Mouse (Mus musculus) liver, adult 2 months (tissue): ENCODE measurements at regions not wholly inside any gene's neighbourhood (a gene's known extent, or its start where the extent isn't known, plus 50 kb on each side); places are given as distances from the start of the nearest gene placed in this dataset.

ENCODE experiments used
- DNase-seq: peaks from one replicate; pipeline ENCODE4 v3.0.0-alpha.2; 2011; ENCODE audit warnings: low read depth, low spot score; ENCODE audit errors: extremely low read depth
- H3K27ac ChIP-seq: fragments of 200-500 bp; replicated peaks from 2 replicates; pipeline ENCODE4 v1.5.1; 2012; ENCODE audit warnings: low read depth, mild to moderate bottlenecking, control low read depth, inconsistent platforms, low read length; ENCODE audit not compliant: insufficient read depth
- H3K27me3 ChIP-seq: fragments of 200-500 bp; 2 replicates; pipeline ENCODE4 v1.6.1; 2012; ENCODE audit warnings: mild to moderate bottlenecking, moderate library complexity, low read length, inconsistent platforms; ENCODE audit not compliant: control insufficient read depth, insufficient read depth
- H3K36me3 ChIP-seq: fragments of 200-500 bp; 2 replicates; pipeline ENCODE4 v1.6.1; 2012; ENCODE audit warnings: low read length, inconsistent platforms; ENCODE audit not compliant: control insufficient read depth, insufficient read depth
- H3K4me1 ChIP-seq: fragments of 200-500 bp; 2 replicates; pipeline ENCODE4 v1.6.1; 2011; ENCODE audit warnings: low read length; ENCODE audit not compliant: control insufficient read depth, insufficient read depth
- H3K4me3 ChIP-seq: fragments of 200-500 bp; 2 replicates; pipeline ENCODE4 v1.5.1; 2011; ENCODE audit warnings: low read depth, mild to moderate bottlenecking, control low read depth, low read length, moderate library complexity; ENCODE audit not compliant: insufficient read depth
- H3K79me2 ChIP-seq: fragments of 200-500 bp; 2 replicates; pipeline ENCODE4 v1.6.1; 2012; ENCODE audit warnings: inconsistent platforms, mild to moderate bottlenecking, low read length, moderate library complexity; ENCODE audit not compliant: control insufficient read depth, insufficient read depth
- H3K9ac ChIP-seq: fragments of 200-500 bp; 2 replicates; pipeline ENCODE4 v1.6.1; 2012; ENCODE audit warnings: low read depth, mild to moderate bottlenecking, control low read depth, inconsistent platforms, low read length
- CTCF ChIP-seq: fragments of 200-500 bp; IDR thresholded peaks from 2 replicates; pipeline ENCODE4 v1.5.1; 2011; ENCODE audit warnings: low read depth, low read length, control low read depth
- POLR2A ChIP-seq: fragments of 200-500 bp; IDR thresholded peaks from 2 replicates; pipeline ENCODE4 v1.6.1; 2011; ENCODE audit warnings: low read length, control low read depth; ENCODE audit not compliant: insufficient read depth; ENCODE audit errors: extremely low read depth
- WGBS: fragments of 180-500 bp; shearing (Covaris S2); methylation state at CpG from one replicate; pipeline ENCODE4 v1.1.7; 2018; 5-methylcytosine and 5-hydroxymethylcytosine counted together

DNA sequence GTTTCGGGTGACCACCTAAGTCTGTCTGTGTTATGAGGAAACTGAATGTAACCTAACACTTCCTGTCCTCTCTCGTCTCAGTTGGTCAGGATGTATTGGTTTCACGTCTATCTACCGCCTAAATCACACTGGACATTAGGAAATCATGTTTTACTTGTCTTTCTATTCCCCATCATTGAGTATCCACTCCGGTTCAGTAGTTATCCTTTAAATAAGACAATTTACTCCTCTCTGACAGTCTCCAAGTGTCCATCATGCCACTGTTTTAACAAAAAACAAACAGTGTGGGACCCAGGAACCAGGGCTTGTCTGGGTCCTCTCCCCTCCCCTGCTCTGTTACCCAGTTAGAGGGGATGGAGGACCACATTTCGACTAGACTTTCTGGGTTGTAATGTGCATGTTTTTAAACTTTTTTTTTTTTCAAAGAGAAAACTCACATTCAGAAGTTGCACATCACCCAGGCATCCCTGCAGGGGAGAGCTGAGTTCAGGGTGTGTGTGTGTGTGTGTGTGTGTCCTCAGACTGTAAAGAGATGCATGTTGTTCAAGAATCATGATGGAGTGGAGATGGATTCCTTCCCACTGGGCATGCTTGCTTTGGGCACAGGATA lies 65.5 kb upstream of the Cpsf6 start:
- no peaks in the 10 kb centered on the region for H3K36me3 ChIP-seq
- 72% methylated on average over 6 of the region's 6 CpGs for WGBS
- TF ChIP-seq CTCF (no peak), POLR2A (no peak)
- no peaks in the 10 kb centered on the region for H3K79me2 ChIP-seq
- no peaks in the 10 kb centered on the region for H3K4me1 ChIP-seq
- no peak overlapping the region for H3K9ac ChIP-seq
- no peak overlapping the region for H3K27ac ChIP-seq
- DNase-seq, result no peak
- H3K27me3 ChIP-seq, result no peaks in the 10 kb centered on the region
- no peak overlapping the region for H3K4me3 ChIP-seq

DNA sequence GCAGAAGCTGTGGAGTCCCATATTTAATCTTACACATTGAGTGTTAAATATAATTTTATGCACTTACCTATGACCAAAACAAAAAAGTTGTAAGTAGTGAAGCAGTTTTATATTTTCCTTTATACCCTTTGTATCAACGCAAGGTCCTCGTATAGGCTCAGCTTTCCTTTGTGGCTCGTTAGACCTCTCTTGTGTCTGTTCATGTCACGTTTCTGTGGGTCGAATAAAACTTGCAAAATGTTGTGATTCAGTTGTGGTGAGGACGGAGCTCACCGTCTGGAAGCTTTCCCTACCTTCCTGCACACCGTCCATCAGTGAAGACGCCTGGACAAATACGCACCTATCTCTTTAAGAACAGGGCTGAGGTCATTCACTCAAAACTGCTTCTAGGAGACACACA lies 64.9 kb upstream of the Cpsf6 start:
- H3K9ac ChIP-seq, result no peak overlapping the region
- no peaks in the 10 kb centered on the region for H3K79me2 ChIP-seq
- H3K4me3 ChIP-seq, result no peak overlapping the region
- H3K27ac ChIP-seq, result no peak overlapping the region
- no peaks in the 10 kb centered on the region for H3K27me3 ChIP-seq
- no peaks in the 10 kb centered on the region for H3K4me1 ChIP-seq
- WGBS, result 93% methylated on average over 10 of the region's 10 CpGs
- no peak for DNase-seq
- no peaks in the 10 kb centered on the region for H3K36me3 ChIP-seq
- TF ChIP-seq CTCF (no peak), POLR2A (no peak)

DNA sequence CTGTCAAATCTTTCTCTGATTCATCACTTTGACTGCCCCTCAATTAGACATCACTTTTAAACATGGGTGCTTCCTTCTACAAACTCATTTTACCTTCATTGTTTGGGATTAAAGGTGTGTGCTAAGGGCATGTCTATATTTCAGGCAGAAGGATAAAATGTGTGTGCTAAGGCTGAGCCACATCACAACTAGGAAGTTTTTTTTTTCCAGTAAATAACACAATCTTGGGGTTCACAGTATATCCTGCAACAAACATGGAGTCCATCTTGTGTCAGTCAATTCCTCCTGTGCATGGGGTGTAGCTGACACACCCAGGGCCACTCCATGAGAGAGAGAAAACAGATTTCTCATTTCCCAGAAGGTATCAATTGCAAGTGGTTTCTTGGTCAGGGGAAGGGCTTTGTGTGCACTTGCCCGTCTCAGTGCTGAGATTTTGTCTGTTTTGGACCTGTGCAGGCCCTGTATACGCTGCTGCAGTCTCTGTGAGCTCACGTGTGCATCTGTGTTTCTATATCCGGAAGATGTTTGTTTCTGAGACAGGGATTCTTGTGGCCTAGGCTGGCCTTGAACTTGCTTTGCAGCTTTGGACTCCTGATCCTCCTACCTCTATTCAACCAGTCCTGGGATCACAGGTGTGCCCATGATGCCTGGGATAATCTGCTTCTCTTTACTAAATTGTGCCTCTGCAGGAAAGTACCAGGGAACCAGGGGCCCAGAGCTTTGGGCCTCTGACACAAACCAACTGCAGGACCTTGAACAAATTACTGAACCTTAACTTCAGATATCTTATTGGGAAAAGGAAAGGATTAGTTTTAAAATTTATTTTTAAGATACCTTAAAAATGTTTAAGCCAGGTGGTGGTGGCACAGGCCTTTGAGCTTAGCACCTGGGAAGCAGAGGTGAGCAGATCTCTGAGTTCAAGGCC lies 63.9 kb upstream of the Cpsf6 start:
- 93% methylated on average over 4 of the region's 4 CpGs for WGBS
- H3K27ac ChIP-seq, result no peak overlapping the region

DNA sequence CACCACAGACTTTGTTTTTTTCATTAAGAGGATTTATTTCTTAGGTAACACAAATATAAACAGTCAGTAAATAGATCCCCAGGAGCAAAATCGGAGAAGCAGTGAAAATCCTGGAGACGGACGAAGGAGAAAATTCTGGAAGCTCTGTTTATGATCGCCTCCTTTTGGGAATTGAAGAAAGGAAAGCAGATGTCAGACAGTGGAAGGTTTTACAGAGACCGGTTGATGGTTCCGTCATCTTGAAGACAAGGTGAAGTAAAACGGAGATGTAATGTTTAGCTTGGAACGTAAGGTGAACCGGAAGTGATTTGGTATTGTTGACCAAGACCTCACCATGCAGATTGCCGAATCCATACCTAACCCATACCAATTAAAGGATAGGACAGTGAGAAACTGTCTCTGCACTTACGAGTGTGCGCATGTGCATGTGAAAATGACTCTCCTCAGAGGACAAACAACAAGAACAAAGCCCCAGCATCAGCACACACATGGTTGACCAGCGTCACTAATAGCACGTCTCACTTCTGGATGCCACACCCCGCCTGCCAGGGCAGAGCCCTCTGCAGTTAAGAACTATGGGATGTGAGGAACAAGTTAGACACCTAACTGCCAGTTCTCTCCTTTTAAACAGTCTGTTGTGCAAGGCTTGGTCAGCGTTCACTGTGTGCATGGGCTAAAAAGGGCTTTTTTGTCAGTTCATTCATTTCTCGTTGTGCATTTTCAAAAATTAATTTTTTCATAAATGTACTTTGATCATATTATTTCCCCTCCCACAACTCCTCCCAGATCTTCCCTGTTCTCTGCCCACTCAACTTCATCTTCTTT lies 62.4 kb upstream of the Cpsf6 start:
- no peak overlapping the region for H3K27ac ChIP-seq
- DNase-seq, result no peak
- no peaks in the 10 kb centered on the region for H3K4me1 ChIP-seq
- 96% methylated on average over 17 of the region's 17 CpGs for WGBS
- H3K4me3 ChIP-seq, result no peak overlapping the region
- H3K9ac ChIP-seq, result no peak overlapping the region
- TF ChIP-seq CTCF (no peak), POLR2A (no peak)
- H3K79me2 ChIP-seq, result no peaks in the 10 kb centered on the region
- no peaks in the 10 kb centered on the region for H3K36me3 ChIP-seq
- no peaks in the 10 kb centered on the region for H3K27me3 ChIP-seq

More for the DNA sequence above, 63.9 kb upstream of the Cpsf6 start:
- Histone ChIP-seq H3K4me1 (no peaks in the 10 kb centered on the region), H3K79me2 (no peaks in the 10 kb centered on the region), H3K36me3 (no peaks in the 10 kb centered on the region), H3K9ac (no peak overlapping the region), H3K4me3 (no peak overlapping the region), H3K27me3 (no peaks in the 10 kb centered on the region)
- DNase-seq, result no peak
- TF ChIP-seq CTCF (no peak), POLR2A (no peak)

DNA sequence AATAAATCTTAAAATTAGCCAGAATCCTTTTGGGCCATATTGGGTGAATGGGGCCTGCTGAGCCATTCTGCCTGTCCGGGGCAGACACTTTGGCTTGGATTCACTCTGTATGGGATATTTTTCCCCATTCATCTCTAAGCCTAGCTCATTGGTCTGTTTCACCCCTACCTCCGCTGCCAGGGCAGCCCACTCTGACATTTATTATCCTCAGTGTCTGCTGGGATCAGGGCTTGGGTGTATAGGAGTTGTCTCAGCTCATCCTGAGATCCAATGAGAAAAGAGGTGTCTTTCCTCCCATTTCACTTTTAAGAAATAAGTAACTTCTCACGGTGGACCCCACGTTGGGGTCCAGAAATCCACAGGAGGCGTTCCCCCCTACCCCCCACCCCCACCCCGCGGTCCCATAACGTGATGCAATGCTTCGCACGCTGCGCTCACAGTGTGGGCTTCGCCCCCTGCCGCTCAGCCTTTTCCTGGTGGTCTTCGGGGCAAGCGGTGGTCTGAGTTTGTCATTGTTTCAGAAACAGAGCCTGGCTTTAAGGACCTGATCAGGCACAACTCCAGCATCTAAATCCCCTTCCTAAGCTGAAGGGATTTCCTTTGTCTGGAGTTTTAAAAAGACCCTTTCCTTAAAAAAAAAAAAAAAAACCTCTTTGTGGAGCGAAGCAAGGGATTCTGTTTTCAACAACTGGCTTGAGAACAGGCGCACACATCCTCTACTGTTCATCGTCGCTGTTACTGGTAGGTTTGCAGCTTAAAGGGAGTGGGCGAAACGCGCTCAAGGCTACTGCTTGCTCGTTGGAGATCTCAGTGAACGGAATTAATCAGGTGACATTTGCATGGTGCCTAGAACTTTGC lies 61.5 kb upstream of the Cpsf6 start:
- Histone ChIP-seq H3K79me2 (no peaks in the 10 kb centered on the region), H3K4me1 (no peaks in the 10 kb centered on the region), H3K36me3 (no peaks in the 10 kb centered on the region), H3K27me3 (no peaks in the 10 kb centered on the region), H3K9ac (no peak overlapping the region), H3K4me3 (no peak overlapping the region), H3K27ac (no peak overlapping the region)
- no peak for DNase-seq
- TF ChIP-seq POLR2A (no peak), CTCF (no peak)
- WGBS, result 73% methylated on average over 24 of the region's 24 CpGs
